Mouse (Mus musculus) CH12.LX (cell line): Measurements from ENCODE around the gene Lgals2. TPM values are rescaled to one million over a fixed set of nuclear protein-coding genes. Genes with fewer than 3 reads are reported as not detected.

ENCODE experiments used
- DNase-seq: peaks from one replicate; pipeline ENCODE4 v3.0.0-alpha.2; 2013; ENCODE audit errors: extremely low read depth
- H3K27ac ChIP-seq: 2 replicates; pipeline ENCODE4 v1.5.1; 2012; ENCODE audit warnings: low read depth, mild to moderate bottlenecking, control low read depth, moderate library complexity; ENCODE audit not compliant: insufficient read depth
- H3K27me3 ChIP-seq: replicated peaks from 2 replicates; pipeline ENCODE3; 2012; ENCODE audit warnings: inconsistent platforms
- H3K36me3 ChIP-seq, 2 experiments: replicated peaks in 1 of 2; 2 replicates each; pipeline versions ENCODE3 to v1.6.1; 2012; ENCODE audit warnings: inconsistent platforms in 1 of 2, low read length in 1 of 2, mild to moderate bottlenecking in 1 of 2, mixed read lengths in 1 of 2, moderate library complexity in 1 of 2; ENCODE audit not compliant: control insufficient read depth in 1 of 2, insufficient read depth in 1 of 2
- H3K4me1 ChIP-seq, 2 experiments: 2 replicates each; pipeline ENCODE4 v1.6.1; 2012; ENCODE audit warnings: inconsistent platforms in 1 of 2, moderate library complexity in 1 of 2; ENCODE audit not compliant: insufficient read depth in 2 of 2, control insufficient read depth in 1 of 2
- H3K4me2 ChIP-seq: 2 replicates; pipeline ENCODE4 v1.6.1; 2012; ENCODE audit warnings: low read depth, mild to moderate bottlenecking, control low read depth; ENCODE audit not compliant: poor library complexity, insufficient read depth, severe bottlenecking
- H3K4me3 ChIP-seq, 3 experiments: fragments of 150-350 bp in 1 of 3; sonication (generic) in 1 of 3; replicated peaks in 1 of 3; 2 replicates each; pipeline versions ENCODE3 to v1.5.1; 2011 to 2012; ENCODE audit warnings: low read depth in 2 of 3, low read length in 2 of 3, mild to moderate bottlenecking in 2 of 3, moderate library complexity in 2 of 3, control low read depth in 1 of 3, improper control_type of control experiment in 1 of 3, inconsistent platforms in 1 of 3, mixed read lengths in 1 of 3; ENCODE audit not compliant: poor library complexity in 1 of 3
- H3K79me2 ChIP-seq: replicated peaks from 2 replicates; pipeline ENCODE4 v1.6.1; 2012; ENCODE audit warnings: mild to moderate bottlenecking, moderate library complexity; ENCODE audit not compliant: control insufficient read depth, poor library complexity, insufficient read depth, severe bottlenecking; ENCODE audit errors: extremely low read depth
- H3K9ac ChIP-seq: 2 replicates; pipeline ENCODE4 v1.6.1; 2012; ENCODE audit warnings: low read depth, mild to moderate bottlenecking, control low read depth, moderate library complexity; ENCODE audit not compliant: insufficient read depth
- H3K9me3 ChIP-seq: replicated peaks from 2 replicates; pipeline ENCODE3; 2012; ENCODE audit warnings: low read length, inconsistent platforms, mixed read lengths
- CTCF ChIP-seq, 2 experiments: IDR thresholded peaks in 1 of 2; conservative IDR thresholded peaks in 1 of 2; 2 replicates each; pipeline ENCODE4 v1.5.1; 2011 to 2012; ENCODE audit warnings: low read depth in 2 of 2, low read length in 2 of 2, improper control_type of control experiment in 1 of 2, inconsistent platforms in 1 of 2, mild to moderate bottlenecking in 1 of 2, moderate library complexity in 1 of 2
- ELF1 ChIP-seq: IDR thresholded peaks from 2 replicates; pipeline ENCODE4 v1.6.1; 2014; ENCODE audit warnings: low read depth, mild to moderate bottlenecking, inconsistent platforms, low read length, improper control_type of control experiment
- EP300 ChIP-seq: IDR thresholded peaks from 2 replicates; pipeline ENCODE4 v1.6.1; 2011; ENCODE audit warnings: low read length, improper control_type of control experiment
- ETS1 ChIP-seq: conservative IDR thresholded peaks from 2 replicates; pipeline ENCODE4 v1.6.1; 2012; ENCODE audit warnings: low read depth, mild to moderate bottlenecking, inconsistent platforms, low read length, improper control_type of control experiment, moderate library complexity
- IRF4 ChIP-seq: IDR thresholded peaks from 2 replicates; pipeline ENCODE4 v1.6.1; 2014; ENCODE audit warnings: low read depth, mild to moderate bottlenecking, inconsistent platforms, low read length, improper control_type of control experiment
- MAFK ChIP-seq: IDR thresholded peaks from 2 replicates; pipeline ENCODE4 v1.6.1; 2011; ENCODE audit warnings: low read length, improper control_type of control experiment; ENCODE audit not compliant: insufficient replicate concordance
- MAX ChIP-seq: IDR thresholded peaks from 2 replicates; pipeline ENCODE4 v1.6.1; 2011; ENCODE audit warnings: low read length, improper control_type of control experiment
- MEF2A ChIP-seq: IDR thresholded peaks from 2 replicates; pipeline ENCODE4 v1.6.1; 2014; ENCODE audit warnings: low read depth, mild to moderate bottlenecking, inconsistent platforms, low read length, improper control_type of control experiment, borderline replicate concordance
- MYC ChIP-seq: IDR thresholded peaks from 2 replicates; pipeline ENCODE4 v1.6.1; 2011; ENCODE audit warnings: low read depth, mild to moderate bottlenecking, improper control_type of control experiment, low read length
- NELFE ChIP-seq: IDR thresholded peaks from 2 replicates; pipeline ENCODE4 v1.6.1; 2011; ENCODE audit warnings: low read depth, low read length, improper control_type of control experiment
- PAX5 ChIP-seq: IDR thresholded peaks from 2 replicates; pipeline ENCODE4 v1.6.1; 2012; ENCODE audit warnings: low read length, inconsistent platforms, mixed read lengths
- POLR2AphosphoS2 ChIP-seq: IDR thresholded peaks from 2 replicates; pipeline ENCODE4 v1.6.1; 2011; ENCODE audit warnings: low read depth, low read length, improper control_type of control experiment
- RCOR1 ChIP-seq: conservative IDR thresholded peaks from 2 replicates; pipeline ENCODE4 v1.6.1; 2012; ENCODE audit warnings: low read depth, mild to moderate bottlenecking, inconsistent platforms, low read length, improper control_type of control experiment
- SIN3A ChIP-seq: IDR thresholded peaks from 2 replicates; pipeline ENCODE4 v1.6.1; 2012; ENCODE audit warnings: low read length, improper control_type of control experiment, inconsistent platforms
- SMC3 ChIP-seq: IDR thresholded peaks from 2 replicates; pipeline ENCODE4 v1.6.1; 2011; ENCODE audit warnings: low read depth, low read length, improper control_type of control experiment
- TCF12 ChIP-seq: IDR thresholded peaks from 2 replicates; pipeline ENCODE4 v1.6.1; 2014; ENCODE audit warnings: low read depth, mild to moderate bottlenecking, inconsistent platforms, low read length, improper control_type of control experiment
- ZKSCAN1 ChIP-seq: IDR thresholded peaks from 2 replicates; pipeline ENCODE4 v1.6.1; 2012; ENCODE audit warnings: low read depth, inconsistent platforms, low read length, improper control_type of control experiment, borderline replicate concordance
- ZMIZ1 ChIP-seq: IDR thresholded peaks from 2 replicates; pipeline ENCODE4 v1.6.1; 2012; ENCODE audit warnings: low read depth, mild to moderate bottlenecking, inconsistent platforms, low read length, improper control_type of control experiment
- dilution Hi-C: fragments of 300-500 bp; cut with MboI; formaldehyde crosslinking; loops from 2 replicates; pipeline ENCODE4 v1.14.3; 2020; ENCODE audit warnings: low sequenced_read_pairs; ENCODE audit not compliant: extremely low pct_unique_long_range_greater_than_20kb, extremely low pct_ligation_motif_present
- in situ Hi-C: fragments of 300-500 bp; cut with MboI; formaldehyde crosslinking; loops from 3 replicates; pipeline ENCODE4 v1.14.3; 2019; ENCODE audit warnings: low sequenced_read_pairs, low pct_ligation_motif_present, low pct_unique_long_range_greater_than_20kb, mixed read lengths
- polyA plus RNA-seq: library from polyadenylated mRNA; unstranded; fragments of >175 nt; gene quantifications from 2 replicates; pipeline ENCODE4 v1.2.1, GENCODE M21; 2012; ENCODE audit warnings: low read depth; ENCODE audit not compliant: insufficient read length
- total RNA-seq, 2 experiments: library from RNA; depleted of rRNA; stranded (reverse); fragments of 300-350 nt in 1 of 2; fragments of >200 nt in 1 of 2; gene quantifications; 2 replicates each; pipeline ENCODE4 v1.2.3; 2012 to 2014

The Lgals2 gene
- total and polyA plus RNA-seq, 3 experiments = not detected

GRCm38 (mm10) chr15:78815314-78816073 is 39.8 kb downstream of the Lgals2 start:
- no peak overlapping the region for H3K9ac ChIP-seq
- peaks cover 0 to 6% of the 10 kb centered on the region in 2 experiments; a peak in 2 of 4 replicates for H3K4me1 ChIP-seq
- in situ Hi-C loops = no loop called here
- peaks cover 52% of the 10 kb centered on the region for H3K27me3 ChIP-seq
- no peak for DNase-seq
- H3K9me3 ChIP-seq = peaks cover 16% of the 10 kb centered on the region
- no peaks in the 10 kb centered on the region for H3K79me2 ChIP-seq
- H3K36me3 ChIP-seq = no peaks in the 10 kb centered on the region
- TF ChIP-seq MAFK (no peak), SMC3 (no peak), MAX (no peak), RCOR1 (no peak), ELF1 (no peak), EP300 (no peak), ZMIZ1 (no peak), PAX5 (no peak), MYC (no peak), CTCF (conservative IDR thresholded peaks at IDR 0.05 in 1 of 2, IDR thresholded peaks at IDR 0.05 in 1 of 2; ENCODE audit: low read depth in 2 of 2, low read length in 2 of 2) (no peak), POLR2AphosphoS2 (no peak), NELFE (no peak), ETS1 (no peak), SIN3A (no peak), MEF2A (no peak), TCF12 (no peak), IRF4 (no peak)
- TF ChIP-seq, all 38 proteins: peak for 0
- H3K4me2 ChIP-seq = no peak overlapping the region
- no peak overlapping the region for H3K27ac ChIP-seq
- dilution Hi-C loops = no loop called here
- H3K4me3 ChIP-seq = no peak overlapping the region

- Histone ChIP-seq H3K27ac (no peak overlapping the region), H3K9me3 (peaks cover 16% of the 10 kb centered on the region), H3K4me2 (no peak overlapping the region), H3K4me1 (peaks cover 0 to 10% of the 10 kb centered on the region in 2 experiments; a peak in 2 of 4 replicates), H3K27me3 (peaks cover 55% of the 10 kb centered on the region), H3K79me2 (no peaks in the 10 kb centered on the region), H3K9ac (no peak overlapping the region), H3K36me3 (no peaks in the 10 kb centered on the region), H3K4me3 (no peak overlapping the region)
- dilution Hi-C loops = no loop called here
- TF ChIP-seq ZKSCAN1 (no peak), ETS1 (no peak)
- no peak for DNase-seq
- in situ Hi-C loops = no loop called here
These were observed 41.7 kb downstream of the Lgals2 start for GRCm38 (mm10) chr15:78813603-78814002.
